Mouse (Mus musculus): ENCODE measurements around the gene Swi5. TPM values are rescaled to one million over a fixed set of nuclear protein-coding genes. Genes with fewer than 3 reads are reported as not detected.

Gene Swi5
- polyA plus RNA-seq, 1 experiment: 253 TPM

DNA sequence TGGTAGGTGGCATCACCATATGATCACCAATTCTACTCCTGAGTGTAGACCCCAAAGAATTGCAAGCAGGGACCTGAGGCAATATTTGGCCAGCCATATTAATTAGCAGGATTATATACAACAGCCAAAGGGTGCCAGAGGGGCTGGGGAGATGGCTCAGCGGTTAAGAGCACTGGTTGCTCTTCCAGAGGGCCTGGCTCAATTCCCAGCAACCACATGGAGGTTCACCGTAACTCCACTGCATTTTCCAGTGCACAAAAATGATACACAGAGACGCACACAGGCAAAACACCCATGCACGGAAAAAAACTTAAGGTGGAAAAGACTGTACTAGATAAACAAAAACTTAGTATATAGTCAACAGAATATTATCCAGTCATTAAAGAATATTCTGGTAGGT is 39.3 kb upstream of the Swi5 start:
- H3K4me2 ChIP-seq (ENCODE audit: low read depth): no peak overlapping the region
- H3K4me3 ChIP-seq: no peak overlapping the region
- H3K27me3 ChIP-seq (ENCODE audit: control insufficient read depth, insufficient read depth, insufficient read length): no peaks in the 10 kb centered on the region
- H3K36me3 ChIP-seq (ENCODE audit: control insufficient read depth, insufficient read depth): no peaks in the 10 kb centered on the region
- TF ChIP-seq MAX (IDR thresholded peaks at IDR 0.05; ENCODE audit: low read depth) (no peak), USF1 (IDR thresholded peaks at IDR 0.05; ENCODE audit: low read depth) (no peak), MYOG (IDR thresholded peaks at IDR 0.05; ENCODE audit: control insufficient read depth in 1 of 3, insufficient read depth in 1 of 3, insufficient read length in 2 of 3, low read depth in 2 of 3) (no peak), TCF12 (IDR thresholded peaks at IDR 0.05; ENCODE audit: insufficient read depth, poor library complexity, severe bottlenecking) (no peak), E2F4 (IDR thresholded peaks at IDR 0.05; ENCODE audit: insufficient read depth) (no peak), TCF3 (IDR thresholded peaks at IDR 0.05; ENCODE audit: insufficient read length, low read depth) (no peak), POLR2AphosphoS2 (IDR thresholded peaks at IDR 0.05; ENCODE audit: insufficient read length, low read depth) (no peak), MYOD1 (IDR thresholded peaks at IDR 0.05; ENCODE audit: control insufficient read depth in 1 of 3, insufficient read length in 2 of 3, low read depth in 2 of 3) (no peak), SRF (IDR thresholded peaks at IDR 0.05; ENCODE audit: control insufficient read depth, insufficient read length, low read depth) (no peak), POLR2A (IDR thresholded peaks at IDR 0.05; ENCODE audit: insufficient read length, low read depth) (no peak), CEBPB (IDR thresholded peaks at IDR 0.05; ENCODE audit: insufficient read depth, poor library complexity, severe bottlenecking) (no peak), REST (IDR thresholded peaks at IDR 0.05; ENCODE audit: insufficient read depth, insufficient read length) (no peak)
- no peaks in the 10 kb centered on the region for H3K79me2 ChIP-seq (ENCODE audit: control insufficient read depth, insufficient read depth)
- H3ac ChIP-seq (ENCODE audit: control insufficient read depth, insufficient read length): no peak overlapping the region

GRCm38 (mm10) chr2:32325342-32325741 is 37.5 kb upstream of the Swi5 start:
- Histone ChIP-seq H3K36me3 (ENCODE audit: control insufficient read depth, insufficient read depth) (no peaks in the 10 kb centered on the region), H3K79me2 (ENCODE audit: control insufficient read depth, insufficient read depth) (no peaks in the 10 kb centered on the region), H3K4me2 (ENCODE audit: low read depth) (peak overlapping the region; percentile 7), H3ac (ENCODE audit: control insufficient read depth, insufficient read length) (no peak overlapping the region), H3K27me3 (ENCODE audit: control insufficient read depth, insufficient read depth, insufficient read length) (no peaks in the 10 kb centered on the region), H3K4me3 (no peak overlapping the region)
- TF ChIP-seq POLR2A (IDR thresholded peaks at IDR 0.05; ENCODE audit: insufficient read length, low read depth) (no peak), TCF12 (IDR thresholded peaks at IDR 0.05; ENCODE audit: insufficient read depth, poor library complexity, severe bottlenecking) (no peak), REST (IDR thresholded peaks at IDR 0.05; ENCODE audit: insufficient read depth, insufficient read length) (no peak), E2F4 (IDR thresholded peaks at IDR 0.05; ENCODE audit: insufficient read depth) (no peak), MAX (IDR thresholded peaks at IDR 0.05; ENCODE audit: low read depth) (no peak), MYOG (IDR thresholded peaks at IDR 0.05; ENCODE audit: control insufficient read depth in 1 of 3, insufficient read depth in 1 of 3, insufficient read length in 2 of 3, low read depth in 2 of 3) (no peak), USF1 (IDR thresholded peaks at IDR 0.05; ENCODE audit: low read depth) (no peak), TCF3 (IDR thresholded peaks at IDR 0.05; ENCODE audit: insufficient read length, low read depth) (no peak), POLR2AphosphoS2 (IDR thresholded peaks at IDR 0.05; ENCODE audit: insufficient read length, low read depth) (no peak), CEBPB (IDR thresholded peaks at IDR 0.05; ENCODE audit: insufficient read depth, poor library complexity, severe bottlenecking) (no peak), MYOD1 (IDR thresholded peaks at IDR 0.05; ENCODE audit: control insufficient read depth in 1 of 3, insufficient read length in 2 of 3, low read depth in 2 of 3) (no peak), SRF (IDR thresholded peaks at IDR 0.05; ENCODE audit: control insufficient read depth, insufficient read length, low read depth) (no peak)

DNA sequence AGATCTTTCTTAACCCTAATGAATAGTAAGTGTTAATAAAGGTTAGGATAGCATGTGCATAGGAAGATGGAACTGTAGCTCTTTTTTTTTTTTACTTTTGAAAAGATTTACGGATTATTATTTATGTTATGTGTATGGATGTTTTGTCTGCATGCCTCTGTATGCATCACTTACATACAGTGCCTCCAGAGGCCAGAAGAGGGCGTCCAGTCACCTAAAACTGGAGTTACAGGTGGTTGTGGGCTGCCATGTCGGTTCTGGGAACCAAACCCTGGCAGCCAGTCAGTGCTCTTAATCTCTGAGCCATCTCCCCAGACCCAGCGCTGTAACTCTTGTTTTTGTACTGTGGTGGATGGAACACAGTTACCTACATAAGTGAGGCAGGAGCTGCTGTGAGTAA is 36.4 kb upstream of the Swi5 start:
- H3K36me3 ChIP-seq (ENCODE audit: control insufficient read depth, insufficient read depth): no peaks in the 10 kb centered on the region
- no peak overlapping the region for H3ac ChIP-seq (ENCODE audit: control insufficient read depth, insufficient read length)
- H3K4me2 ChIP-seq (ENCODE audit: low read depth): no peak overlapping the region
- no peaks in the 10 kb centered on the region for H3K27me3 ChIP-seq (ENCODE audit: control insufficient read depth, insufficient read depth, insufficient read length)
- TF ChIP-seq TCF3 (IDR thresholded peaks at IDR 0.05; ENCODE audit: insufficient read length, low read depth) (no peak), E2F4 (IDR thresholded peaks at IDR 0.05; ENCODE audit: insufficient read depth) (no peak), SRF (IDR thresholded peaks at IDR 0.05; ENCODE audit: control insufficient read depth, insufficient read length, low read depth) (no peak), REST (IDR thresholded peaks at IDR 0.05; ENCODE audit: insufficient read depth, insufficient read length) (no peak)
- no peak overlapping the region for H3K4me3 ChIP-seq
- no peaks in the 10 kb centered on the region for H3K79me2 ChIP-seq (ENCODE audit: control insufficient read depth, insufficient read depth)

DNA sequence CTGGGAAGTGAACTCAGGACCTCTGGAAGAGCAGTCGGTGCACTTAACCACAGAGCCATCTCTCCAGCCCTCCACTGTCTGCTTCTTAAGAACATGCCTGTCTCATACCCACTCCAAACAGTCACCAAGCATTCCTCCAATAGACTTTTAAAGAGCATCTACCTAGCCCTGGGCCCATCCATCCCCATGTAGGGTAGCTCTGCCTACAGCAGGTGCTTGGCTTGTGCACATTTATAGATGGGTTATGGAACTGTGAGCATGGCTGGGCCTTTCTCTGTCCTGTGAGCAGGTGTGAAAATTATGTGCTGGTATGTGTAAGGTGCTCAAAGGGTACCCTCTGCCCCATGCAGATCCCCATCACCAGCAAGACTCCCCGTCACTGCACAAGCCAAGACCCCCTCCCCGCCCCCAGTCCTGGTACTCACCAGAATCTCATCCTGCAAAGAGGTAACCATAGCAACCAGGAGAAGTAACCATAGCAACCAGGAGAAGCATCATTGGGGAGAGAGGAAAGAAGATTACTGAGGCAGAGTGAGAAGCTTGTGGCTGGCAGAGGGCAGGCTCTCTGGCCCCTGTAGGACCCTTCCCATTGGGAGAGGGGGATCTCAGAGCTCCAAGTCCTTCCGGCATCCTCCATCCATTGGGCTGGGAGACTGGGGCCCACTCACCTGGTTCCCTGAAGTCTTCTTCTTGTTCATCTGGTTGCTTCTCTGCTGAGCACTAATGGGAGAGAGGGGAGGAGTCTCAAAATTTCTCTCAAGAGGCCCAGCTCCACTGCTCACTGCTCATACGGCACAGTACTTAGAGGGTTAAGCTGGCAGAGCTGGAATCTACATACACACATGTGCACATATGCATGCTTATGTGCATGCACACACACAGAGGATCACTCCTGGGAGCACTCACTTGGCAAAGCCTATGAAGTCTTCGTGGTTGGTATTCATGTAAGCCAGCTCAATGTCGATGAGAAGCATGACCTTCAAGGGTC is 35.2 kb upstream of the Swi5 start:
- H3K36me3 ChIP-seq (ENCODE audit: control insufficient read depth, insufficient read depth): no peaks in the 10 kb centered on the region
- TF ChIP-seq CEBPB (IDR thresholded peaks at IDR 0.05; ENCODE audit: insufficient read depth, poor library complexity, severe bottlenecking) (no peak), MAX (IDR thresholded peaks at IDR 0.05; ENCODE audit: low read depth) (no peak), POLR2A (IDR thresholded peaks at IDR 0.05; ENCODE audit: insufficient read length, low read depth) (no peak)
- no peak overlapping the region for H3K4me3 ChIP-seq
- H3K79me2 ChIP-seq (ENCODE audit: control insufficient read depth, insufficient read depth): no peaks in the 10 kb centered on the region
- H3ac ChIP-seq (ENCODE audit: control insufficient read depth, insufficient read length): no peak overlapping the region
- no peaks in the 10 kb centered on the region for H3K27me3 ChIP-seq (ENCODE audit: control insufficient read depth, insufficient read depth, insufficient read length)
- H3K4me2 ChIP-seq (ENCODE audit: low read depth): no peak overlapping the region
